Mouse (Mus musculus): ENCODE data around the gene Olfr283. TPM values are rescaled to one million over a fixed set of nuclear protein-coding genes. Genes with fewer than 3 reads are reported as not detected.
"Not testable (repeated sequence)": the region's sequence is repeated elsewhere in the genome, so short reads cannot be mapped to it uniquely, and the experiment has no call there.

The Olfr283 gene
- polyA plus RNA-seq (2015; fragmentation: Nextera tagmentation; extraction: Ambion mirVana), result not detected in 2 replicates

DNA sequence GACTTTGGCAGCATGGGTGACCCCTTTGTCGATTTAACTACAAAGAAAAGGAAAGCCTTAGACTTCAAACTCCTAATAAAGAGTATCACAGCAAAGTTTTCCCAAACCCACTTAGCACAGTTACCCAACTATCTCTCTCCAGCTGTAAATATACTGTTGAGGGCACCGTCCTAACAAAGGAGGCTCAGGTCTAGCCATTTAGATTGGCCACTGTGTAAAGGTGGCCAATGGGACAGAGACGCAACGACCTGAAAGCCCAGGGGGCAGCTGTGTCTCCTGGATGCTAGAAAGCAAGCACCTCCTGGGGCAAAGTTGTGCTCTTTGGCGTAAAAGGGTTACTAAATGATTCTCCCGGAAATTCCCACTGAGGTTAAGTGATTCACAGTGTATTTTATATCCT is at the start of gene Olfr283:
Olfr283 (minus strand) TSS at position 101 of the 400 bp plus-strand sequence.
- Histone ChIP-seq H3K4me1 (ENCODE audit: insufficient read depth) (no peaks in the 10 kb centered on the region), H3K4me3 (ENCODE audit: low read depth, low read length) (no peak within 1 kb of the TSS), H3K36me3 (replicated peaks; ENCODE audit: insufficient read depth, low read length) (no peaks in the 10 kb centered on the region), H3K27ac (ENCODE audit: low read depth) (no peak within 1 kb of the TSS), H3K9ac (replicated peaks) (no peak within 1 kb of the TSS), H3K27me3 (ENCODE audit: insufficient read depth, low read length) (no peaks in the 10 kb centered on the region), H3K4me2 (ENCODE audit: low read depth, low read length) (no peak within 1 kb of the TSS), H3K9me3 (ENCODE audit: low read length) (no peaks in the 10 kb centered on the region)
- ATAC-seq (no peak), DNase-seq (no peak)
- TF ChIP-seq EP300 (IDR thresholded peaks at IDR 0.05; ENCODE audit: low read depth), result no peak
- 74% methylated on average over 6 of the region's 6 CpGs for WGBS (ENCODE audit: insufficient replicate concordance)

DNA sequence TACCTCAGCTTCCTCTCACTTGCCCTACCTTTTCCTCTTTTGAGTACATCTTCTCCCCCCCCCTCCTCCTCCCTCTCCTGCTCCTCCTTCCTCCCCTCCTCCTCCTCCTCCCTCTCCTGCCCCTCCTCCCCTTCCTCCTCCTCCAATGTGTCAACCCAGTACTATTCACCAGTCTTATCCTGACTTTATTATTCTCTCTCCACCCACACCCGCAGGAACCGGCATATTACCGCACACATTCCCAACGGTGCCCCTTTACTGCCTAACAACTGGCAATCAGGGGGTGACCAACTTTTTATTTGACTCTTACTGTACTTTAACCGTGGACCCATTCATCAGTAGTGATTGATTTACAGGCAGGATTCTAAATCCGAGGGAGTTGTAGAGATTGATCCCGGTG is 44.4 kb upstream of the Olfr283 start:
- Histone ChIP-seq H3K9ac (replicated peaks) (no peak overlapping the region), H3K9me3 (ENCODE audit: low read length) (no peaks in the 10 kb centered on the region), H3K27ac (ENCODE audit: low read depth) (no peak overlapping the region), H3K4me1 (ENCODE audit: insufficient read depth) (no peaks in the 10 kb centered on the region), H3K27me3 (ENCODE audit: insufficient read depth, low read length) (no peaks in the 10 kb centered on the region), H3K4me3 (ENCODE audit: low read depth, low read length) (no peak overlapping the region), H3K36me3 (replicated peaks; ENCODE audit: insufficient read depth, low read length) (no peaks in the 10 kb centered on the region), H3K4me2 (ENCODE audit: low read depth, low read length) (no peak overlapping the region)
- WGBS (ENCODE audit: insufficient replicate concordance), result 76% methylated on average over 7 of the region's 7 CpGs
- DNase-seq (no peak), ATAC-seq (no peak)
- TF ChIP-seq CTCF (IDR thresholded peaks at IDR 0.05; ENCODE audit: low read depth), result no peak
- no peak for TF ChIP-seq EP300 (IDR thresholded peaks at IDR 0.05; ENCODE audit: low read depth)

DNA sequence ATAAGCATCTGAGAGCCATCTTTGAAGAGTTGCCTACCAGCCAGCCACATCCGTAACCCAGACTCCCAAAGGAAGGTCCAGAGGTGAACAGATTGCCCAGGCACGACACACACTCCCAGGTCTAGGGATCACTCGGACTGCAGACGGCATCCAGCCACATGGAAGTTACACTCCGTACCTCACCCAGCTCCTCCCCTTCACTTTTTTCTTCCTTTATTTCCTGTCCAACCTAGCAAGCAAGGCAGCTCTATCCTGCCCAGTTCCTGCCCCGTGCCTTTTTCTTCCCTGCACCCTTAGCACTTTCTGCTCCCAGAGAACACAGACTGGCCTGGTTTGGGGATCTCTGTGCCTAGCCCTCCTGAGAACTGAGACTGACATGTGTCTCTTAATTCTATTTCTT is 44.0 kb upstream of the Olfr283 start:
- no peak overlapping the region for H3K4me3 ChIP-seq (ENCODE audit: low read depth, low read length)
- 42% methylated on average over 6 of the region's 6 CpGs for WGBS (ENCODE audit: insufficient replicate concordance)
- no peak for DNase-seq
- H3K4me2 ChIP-seq (ENCODE audit: low read depth, low read length), result no peak overlapping the region
- H3K9ac ChIP-seq (replicated peaks), result no peak overlapping the region
- H3K4me1 ChIP-seq (ENCODE audit: insufficient read depth), result no peaks in the 10 kb centered on the region
- no peaks in the 10 kb centered on the region for H3K36me3 ChIP-seq (replicated peaks; ENCODE audit: insufficient read depth, low read length)
- H3K27me3 ChIP-seq (ENCODE audit: insufficient read depth, low read length), result no peaks in the 10 kb centered on the region
- H3K9me3 ChIP-seq (ENCODE audit: low read length), result no peaks in the 10 kb centered on the region
- no peak overlapping the region for H3K27ac ChIP-seq (ENCODE audit: low read depth)
- TF ChIP-seq EP300 (IDR thresholded peaks at IDR 0.05; ENCODE audit: low read depth) (no peak), CTCF (IDR thresholded peaks at IDR 0.05; ENCODE audit: low read depth) (no peak)
- no peak for ATAC-seq

DNA sequence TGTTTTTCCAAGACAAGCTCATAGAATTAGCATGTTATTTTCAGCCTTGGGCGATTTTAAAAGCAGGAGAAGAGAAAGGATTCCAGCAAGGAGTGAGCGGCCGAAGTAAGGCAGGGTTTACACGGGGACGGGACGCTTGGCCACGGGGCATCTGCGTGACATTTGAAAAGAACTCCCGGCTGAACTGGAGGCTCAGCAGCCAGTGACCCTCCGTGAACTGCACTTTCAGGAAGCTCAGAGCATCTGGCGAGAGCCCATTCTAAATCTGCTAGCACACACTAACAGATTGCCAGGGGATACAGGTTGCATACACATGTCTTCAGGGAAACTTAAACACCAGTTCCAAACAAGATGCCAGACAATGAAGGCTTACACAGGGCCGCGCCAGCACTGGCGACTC is 43.6 kb upstream of the Olfr283 start:
- Histone ChIP-seq H3K4me3 (ENCODE audit: low read depth, low read length) (no peak overlapping the region), H3K9me3 (ENCODE audit: low read length) (no peaks in the 10 kb centered on the region), H3K4me2 (ENCODE audit: low read depth, low read length) (no peak overlapping the region), H3K9ac (replicated peaks) (no peak overlapping the region), H3K27me3 (ENCODE audit: insufficient read depth, low read length) (no peaks in the 10 kb centered on the region), H3K27ac (ENCODE audit: low read depth) (no peak overlapping the region), H3K36me3 (replicated peaks; ENCODE audit: insufficient read depth, low read length) (no peaks in the 10 kb centered on the region), H3K4me1 (ENCODE audit: insufficient read depth) (no peaks in the 10 kb centered on the region)
- ATAC-seq (no peak), DNase-seq (no peak)
- TF ChIP-seq CTCF (IDR thresholded peaks at IDR 0.05; ENCODE audit: low read depth) (no peak), EP300 (IDR thresholded peaks at IDR 0.05; ENCODE audit: low read depth) (no peak)
- 67% methylated on average over 14 of the region's 14 CpGs for WGBS (ENCODE audit: insufficient replicate concordance)

DNA sequence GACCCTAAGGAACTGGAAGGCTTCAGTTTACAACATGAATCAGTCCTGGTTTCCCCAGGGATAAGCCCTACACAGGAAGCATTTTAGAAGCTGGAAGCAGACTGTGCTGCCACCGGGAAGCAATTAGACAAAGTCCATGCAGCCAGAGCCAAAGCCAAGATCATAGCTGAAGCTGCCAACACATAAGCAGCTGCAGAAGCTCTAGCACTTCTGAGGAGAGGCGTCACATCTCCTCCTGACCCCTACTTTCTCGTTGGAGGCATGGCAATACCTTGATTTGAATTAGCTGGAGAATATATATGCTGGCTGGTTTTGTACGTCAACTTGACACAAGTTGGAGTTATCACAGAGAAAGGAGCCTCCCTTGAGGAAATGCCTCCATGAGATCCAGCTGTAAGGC is 40.2 kb upstream of the Olfr283 start:
- Histone ChIP-seq H3K27ac (ENCODE audit: low read depth) (no peak overlapping the region), H3K4me2 (ENCODE audit: low read depth, low read length) (no peak overlapping the region), H3K4me1 (ENCODE audit: insufficient read depth) (no peaks in the 10 kb centered on the region), H3K27me3 (ENCODE audit: insufficient read depth, low read length) (no peaks in the 10 kb centered on the region), H3K4me3 (ENCODE audit: low read depth, low read length) (no peak overlapping the region), H3K9ac (replicated peaks) (no peak overlapping the region), H3K36me3 (replicated peaks; ENCODE audit: insufficient read depth, low read length) (no peaks in the 10 kb centered on the region), H3K9me3 (ENCODE audit: low read length) (no peaks in the 10 kb centered on the region)
- WGBS (ENCODE audit: insufficient replicate concordance), result 63% methylated on average over 4 of the region's 4 CpGs
- ATAC-seq (no peak), DNase-seq (no peak)
- TF ChIP-seq CTCF (IDR thresholded peaks at IDR 0.05; ENCODE audit: low read depth) (no peak), EP300 (IDR thresholded peaks at IDR 0.05; ENCODE audit: low read depth) (no peak)

DNA sequence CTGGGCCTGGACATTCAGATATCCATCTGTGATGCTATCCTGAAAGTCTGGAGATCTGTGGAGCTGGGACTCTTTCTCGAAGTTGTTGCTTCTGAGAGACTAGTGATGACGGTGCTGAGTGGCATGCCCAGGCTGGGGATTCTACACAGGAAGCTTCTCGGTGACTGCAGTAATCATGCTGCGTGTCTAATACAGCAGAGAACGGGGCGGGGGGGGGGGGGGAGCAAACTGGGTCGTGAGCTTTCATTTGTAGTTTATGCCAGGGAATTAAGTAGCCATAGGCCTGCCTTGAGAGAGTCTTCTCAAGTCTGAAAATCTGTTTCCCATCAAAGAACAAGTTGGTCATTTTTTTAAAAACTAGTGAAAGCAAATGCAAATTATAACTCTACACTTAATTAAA is 37.4 kb upstream of the Olfr283 start:
- no peaks in the 10 kb centered on the region for H3K9me3 ChIP-seq (ENCODE audit: low read length)
- DNase-seq, result no peak
- no peak for ATAC-seq
- no peaks in the 10 kb centered on the region for H3K36me3 ChIP-seq (replicated peaks; ENCODE audit: insufficient read depth, low read length)
- no peaks in the 10 kb centered on the region for H3K4me1 ChIP-seq (ENCODE audit: insufficient read depth)
- no peak overlapping the region for H3K27ac ChIP-seq (ENCODE audit: low read depth)
- no peak overlapping the region for H3K9ac ChIP-seq (replicated peaks)
- WGBS (ENCODE audit: insufficient replicate concordance), result 62% methylated on average over 7 of the region's 7 CpGs
- H3K27me3 ChIP-seq (ENCODE audit: insufficient read depth, low read length), result no peaks in the 10 kb centered on the region
- H3K4me3 ChIP-seq (ENCODE audit: low read depth, low read length), result no peak overlapping the region
- no peak overlapping the region for H3K4me2 ChIP-seq (ENCODE audit: low read depth, low read length)
- TF ChIP-seq CTCF (IDR thresholded peaks at IDR 0.05; ENCODE audit: low read depth), result no peak
- no peak for TF ChIP-seq EP300 (IDR thresholded peaks at IDR 0.05; ENCODE audit: low read depth)

DNA sequence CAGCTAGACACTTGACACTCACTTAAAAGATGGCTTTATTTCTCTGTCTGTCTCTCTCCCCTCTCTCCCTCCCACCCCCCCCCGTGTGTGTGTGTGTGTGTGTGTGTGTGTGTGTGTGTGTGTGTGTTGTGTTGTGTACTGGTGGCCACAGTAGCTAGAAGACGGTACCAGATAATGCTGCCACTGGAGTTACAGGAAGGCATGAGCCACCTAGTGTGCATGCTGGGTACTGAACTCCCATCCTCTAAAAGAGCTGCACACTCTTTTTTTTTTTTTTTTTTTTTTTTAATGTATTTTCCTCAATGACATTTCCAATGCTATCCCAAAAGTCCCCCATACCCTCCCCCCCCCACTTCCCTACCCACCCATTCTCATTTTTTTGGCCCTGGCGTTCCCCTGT is 36.5 kb upstream of the Olfr283 start:
- 8% methylated on average over 2 of the region's 3 CpGs for WGBS (ENCODE audit: insufficient replicate concordance)
- not testable (repeated sequence) for ATAC-seq; H3K4me2 ChIP-seq (ENCODE audit: low read depth, low read length); H3K36me3 ChIP-seq (replicated peaks; ENCODE audit: insufficient read depth, low read length); H3K27ac ChIP-seq (ENCODE audit: low read depth); H3K9me3 ChIP-seq (ENCODE audit: low read length); DNase-seq; H3K9ac ChIP-seq (replicated peaks); H3K4me3 ChIP-seq (ENCODE audit: low read depth, low read length); H3K4me1 ChIP-seq (ENCODE audit: insufficient read depth); H3K27me3 ChIP-seq (ENCODE audit: insufficient read depth, low read length)
- TF ChIP-seq CTCF (IDR thresholded peaks at IDR 0.05; ENCODE audit: low read depth), result peak; percentile 37; the same call in 1 of the 2 replicates

DNA sequence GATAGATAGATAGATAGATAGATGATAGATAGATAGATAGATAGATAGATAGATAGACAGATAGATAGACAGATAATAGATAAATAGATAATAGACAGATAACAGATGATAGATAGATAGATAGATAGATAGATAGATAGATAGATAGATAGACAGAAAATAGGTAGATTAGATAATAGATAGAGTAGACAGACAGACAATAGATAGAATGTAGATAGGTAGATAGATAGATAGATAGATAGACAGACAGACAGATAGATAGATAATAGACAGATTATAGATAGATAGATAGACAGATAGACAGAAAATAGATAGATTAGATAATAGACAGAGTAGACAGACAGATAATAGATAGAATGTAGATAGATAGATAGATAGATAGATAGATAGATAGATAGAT is 36.1 kb upstream of the Olfr283 start:
- H3K9ac ChIP-seq (replicated peaks); H3K36me3 ChIP-seq (replicated peaks; ENCODE audit: insufficient read depth, low read length); DNase-seq; ATAC-seq; H3K4me3 ChIP-seq (ENCODE audit: low read depth, low read length); H3K9me3 ChIP-seq (ENCODE audit: low read length); H3K27me3 ChIP-seq (ENCODE audit: insufficient read depth, low read length); H3K4me2 ChIP-seq (ENCODE audit: low read depth, low read length); H3K4me1 ChIP-seq (ENCODE audit: insufficient read depth); H3K27ac ChIP-seq (ENCODE audit: low read depth): not testable (repeated sequence)
